Mouse (Mus musculus) lung, embryonic 16.5 days (tissue): ENCODE measurements around the gene Lyrm4. TPM values are rescaled to one million over a fixed set of nuclear protein-coding genes. Genes with fewer than 3 reads are reported as not detected.

ENCODE experiments used
- ATAC-seq: fragments of 200-750 bp; cut with Nextera tagmentation; 2 replicates; pipeline ENCODE4 v1.8.0; 2017; ENCODE audit warnings: low read depth, mild to moderate bottlenecking, moderate library complexity
- H3K27ac ChIP-seq: fragments of 300-500 bp; sonication (generic); 2 replicates; pipeline ENCODE4 v1.5.1; 2014; ENCODE audit warnings: mild to moderate bottlenecking, control low read depth, low read length
- H3K27me3 ChIP-seq: fragments of 300-500 bp; sonication (generic); 2 replicates; pipeline ENCODE4 v1.6.1; 2014; ENCODE audit warnings: low read depth, low read length, mixed read lengths; ENCODE audit not compliant: control insufficient read depth, insufficient read depth
- H3K36me3 ChIP-seq: fragments of 300-500 bp; sonication (generic); 2 replicates; pipeline ENCODE4 v1.6.1; 2014; ENCODE audit warnings: low read length; ENCODE audit not compliant: control insufficient read depth, insufficient read depth
- H3K4me1 ChIP-seq: fragments of 300-500 bp; sonication (generic); replicated peaks from 2 replicates; pipeline ENCODE4 v1.6.1; 2014; ENCODE audit warnings: low read length, mixed read lengths; ENCODE audit not compliant: control insufficient read depth, insufficient read depth
- H3K4me2 ChIP-seq: fragments of 300-500 bp; sonication (generic); 2 replicates; pipeline ENCODE4 v1.6.1; 2014; ENCODE audit warnings: low read depth, low read length, control low read depth
- H3K4me3 ChIP-seq: fragments of 300-500 bp; sonication (generic); 2 replicates; pipeline ENCODE4 v1.5.1; 2014; ENCODE audit warnings: mild to moderate bottlenecking, low read length, control low read depth
- H3K9ac ChIP-seq: fragments of 300-500 bp; sonication (generic); 2 replicates; pipeline ENCODE4 v1.6.1; 2014; ENCODE audit warnings: low read length, control low read depth
- H3K9me3 ChIP-seq: fragments of 300-500 bp; sonication (generic); 2 replicates; pipeline ENCODE4 v1.6.1; 2016; ENCODE audit warnings: low read length; ENCODE audit not compliant: control insufficient read depth
- WGBS: fragments of 180-500 bp; shearing (Covaris S2); extraction: QIAGEN DNeasy Blood & Tissue Kit; methylation state at CpG from one replicate; pipeline ENCODE4 v1.1.7; 2014; 5-methylcytosine and 5-hydroxymethylcytosine counted together
- polyA plus RNA-seq: library from polyadenylated mRNA; unstranded; fragments of >200 nt; fragmentation: Nextera tagmentation; extraction: Ambion mirVana; gene quantifications from 2 replicates; pipeline ENCODE4 v1.2.1, GENCODE M21; 2015

The Lyrm4 gene
- polyA plus RNA-seq, 1 experiment from 2014 or later, result 23.2 TPM

GRCm38 (mm10) chr13:35989329-35989728 lies 128.0 kb downstream of the Lyrm4 start:
- Histone ChIP-seq H3K4me2 (no peak overlapping the region), H3K4me1 (peaks cover 5% of the 10 kb centered on the region), H3K27ac (no peak overlapping the region), H3K4me3 (no peak overlapping the region), H3K27me3 (no peaks in the 10 kb centered on the region), H3K36me3 (no peaks in the 10 kb centered on the region), H3K9ac (no peak overlapping the region), H3K9me3 (no peaks in the 10 kb centered on the region)
- no peak for ATAC-seq
- 78% methylated on average over 3 of the region's 3 CpGs for WGBS

DNA sequence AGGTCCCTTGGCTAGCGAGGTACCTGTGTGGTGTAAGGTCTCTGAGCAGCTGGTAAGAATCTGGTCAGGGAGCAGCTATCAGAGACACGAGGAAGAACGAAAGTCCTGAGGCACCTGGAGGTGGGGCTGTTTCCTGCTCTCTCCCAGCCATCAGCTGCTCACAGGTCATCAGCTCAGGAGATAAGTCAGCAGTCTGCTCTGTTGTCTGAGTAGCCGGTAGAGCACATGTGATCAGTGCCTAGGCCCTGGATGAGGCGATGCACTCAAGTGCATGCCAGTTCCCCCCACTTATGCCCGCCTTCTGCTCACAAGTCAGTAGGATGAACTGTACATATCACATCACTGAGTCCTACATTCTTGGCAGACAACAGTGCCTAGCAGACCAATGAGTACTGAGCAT lies 134.3 kb downstream of the Lyrm4 start:
- ATAC-seq, result no peak

DNA sequence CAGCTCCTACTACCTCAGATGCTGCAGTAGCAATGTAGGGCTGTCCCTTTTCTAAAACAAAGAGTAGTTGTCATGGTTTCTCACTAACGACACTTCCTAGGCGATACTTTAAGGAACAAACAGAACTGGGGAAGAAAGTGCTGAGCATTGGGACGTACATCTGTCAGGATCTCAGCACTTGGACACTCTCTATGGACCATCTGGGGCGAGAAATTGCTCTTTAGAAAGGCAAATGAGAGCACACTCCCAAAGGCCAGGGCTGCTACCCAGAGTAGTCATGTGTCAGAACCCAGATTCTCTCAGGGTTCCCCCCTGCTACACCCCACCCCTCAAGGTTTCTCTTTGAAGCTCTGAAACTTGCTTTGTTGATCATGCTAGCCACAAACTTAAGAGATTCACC lies 136.9 kb downstream of the Lyrm4 start:
- 76% methylated on average over 4 of the region's 4 CpGs for WGBS
- peaks cover 3% of the 10 kb centered on the region; the same call in 1 of the 2 replicates for H3K36me3 ChIP-seq
- no peak overlapping the region for H3K4me2 ChIP-seq
- no peaks in the 10 kb centered on the region for H3K27me3 ChIP-seq
- no peak overlapping the region for H3K27ac ChIP-seq
- ATAC-seq, result no peak
- H3K4me1 ChIP-seq, result no peaks in the 10 kb centered on the region
- no peaks in the 10 kb centered on the region for H3K9me3 ChIP-seq
- no peak overlapping the region for H3K4me3 ChIP-seq
- H3K9ac ChIP-seq, result no peak overlapping the region

More for the DNA sequence above, 134.3 kb downstream of the Lyrm4 start:
- Histone ChIP-seq H3K4me2 (no peak overlapping the region), H3K9ac (no peak overlapping the region), H3K27ac (no peak overlapping the region), H3K27me3 (no peaks in the 10 kb centered on the region), H3K4me3 (no peak overlapping the region), H3K9me3 (no peaks in the 10 kb centered on the region), H3K4me1 (no peaks in the 10 kb centered on the region), H3K36me3 (peaks cover 3% of the 10 kb centered on the region; the same call in 1 of the 2 replicates)
- WGBS, result 78% methylated on average over 6 of the region's 6 CpGs

GRCm38 (mm10) chr13:35976912-35977311 lies 140.4 kb downstream of the Lyrm4 start:
- no peaks in the 10 kb centered on the region for H3K4me1 ChIP-seq

GRCm38 (mm10) chr13:35969829-35970228 lies 147.5 kb downstream of the Lyrm4 start:
- peaks cover 11% of the 10 kb centered on the region for H3K4me1 ChIP-seq
- H3K9me3 ChIP-seq, result no peaks in the 10 kb centered on the region
- ATAC-seq, result no peak
- H3K36me3 ChIP-seq, result no peaks in the 10 kb centered on the region
- no peak overlapping the region for H3K27ac ChIP-seq
- no peak overlapping the region for H3K9ac ChIP-seq
- peak overlapping the region; percentile 70 for H3K4me3 ChIP-seq
- WGBS, result 33% methylated on average over 9 of the region's 9 CpGs
- H3K27me3 ChIP-seq, result peaks cover 7% of the 10 kb centered on the region; the same call in 1 of the 2 replicates
- peak overlapping the region; percentile 99 for H3K4me2 ChIP-seq

More at GRCm38 (mm10) chr13:35976912-35977311, 140.4 kb downstream of the Lyrm4 start:
- ATAC-seq, result no peak
- H3K4me3 ChIP-seq, result no peak overlapping the region
- H3K9me3 ChIP-seq, result no peaks in the 10 kb centered on the region
- H3K27ac ChIP-seq, result no peak overlapping the region
- H3K27me3 ChIP-seq, result no peaks in the 10 kb centered on the region
- 89% methylated on average over 7 of the region's 7 CpGs for WGBS
- no peak overlapping the region for H3K9ac ChIP-seq
- H3K36me3 ChIP-seq, result peaks cover 3% of the 10 kb centered on the region; the same call in 1 of the 2 replicates
- no peak overlapping the region for H3K4me2 ChIP-seq

GRCm38 (mm10) chr13:35969431-35969721 lies 147.9 kb downstream of the Lyrm4 start:
- Histone ChIP-seq H3K4me2 (peak overlapping the region; percentile 99), H3K36me3 (no peaks in the 10 kb centered on the region), H3K4me1 (peaks cover 11% of the 10 kb centered on the region), H3K9me3 (no peaks in the 10 kb centered on the region), H3K27ac (no peak overlapping the region), H3K9ac (peak overlapping the region; percentile 67), H3K27me3 (peaks cover 7% of the 10 kb centered on the region; the same call in 1 of the 2 replicates), H3K4me3 (peak overlapping the region; percentile 70)
- WGBS, result under 1% methylated on average over 18 of the region's 18 CpGs
- no peak for ATAC-seq

DNA sequence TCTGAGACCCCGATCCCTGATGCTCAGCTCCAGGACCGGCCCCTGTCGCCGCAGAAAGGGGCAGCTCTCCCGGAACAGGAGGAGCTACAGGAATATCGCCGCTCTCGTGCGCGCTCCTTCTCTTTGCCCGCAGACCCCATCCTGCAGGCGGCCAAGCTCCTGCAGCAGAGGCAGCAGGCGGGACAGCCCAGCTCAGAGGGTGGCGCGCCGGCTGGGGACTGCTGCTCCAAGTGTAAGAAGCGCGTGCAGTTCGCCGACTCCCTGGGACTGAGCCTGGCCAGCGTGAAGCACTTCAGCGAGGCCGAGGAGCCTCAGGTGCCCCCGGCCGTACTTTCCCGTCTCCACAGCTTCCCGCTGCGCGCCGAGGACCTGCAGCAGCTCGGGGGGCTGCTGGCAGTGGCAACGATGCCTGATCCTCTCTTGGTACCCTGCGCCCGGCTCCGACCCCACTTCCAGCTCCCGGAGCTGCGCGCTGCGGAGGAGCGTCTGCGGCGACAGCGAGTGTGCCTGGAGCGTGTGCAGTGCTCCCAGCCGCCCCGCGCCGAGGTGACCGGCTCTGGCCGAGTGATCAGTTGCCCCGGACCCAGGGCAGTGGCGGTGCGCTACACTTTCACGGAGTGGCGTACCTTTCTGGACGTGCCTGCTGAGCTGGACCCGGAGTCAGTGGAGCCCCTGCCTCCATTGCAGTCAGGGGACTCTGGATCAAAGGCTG lies 148.5 kb downstream of the Lyrm4 start:
- Histone ChIP-seq H3K4me2 (peak overlapping the region; percentile 99), H3K27ac (no peak overlapping the region), H3K9me3 (no peaks in the 10 kb centered on the region), H3K9ac (peak overlapping the region; percentile 67), H3K4me1 (peaks cover 11% of the 10 kb centered on the region), H3K27me3 (peaks cover 7% of the 10 kb centered on the region; the same call in 1 of the 2 replicates), H3K36me3 (no peaks in the 10 kb centered on the region), H3K4me3 (peak overlapping the region; percentile 70)
- peak; percentile 85 for ATAC-seq
- under 1% methylated on average over 57 of the region's 57 CpGs for WGBS

- peak; percentile 66 for ATAC-seq
- no peaks in the 10 kb centered on the region for H3K36me3 ChIP-seq
- H3K9ac ChIP-seq, result peak overlapping the region; percentile 67
- WGBS, result under 1% methylated on average over 38 of the region's 38 CpGs
- peak overlapping the region; percentile 70 for H3K4me3 ChIP-seq
- peaks cover 7% of the 10 kb centered on the region; the same call in 1 of the 2 replicates for H3K27me3 ChIP-seq
- H3K4me1 ChIP-seq, result peaks cover 11% of the 10 kb centered on the region
- H3K27ac ChIP-seq, result no peak overlapping the region
- peak overlapping the region; percentile 99 for H3K4me2 ChIP-seq
- H3K9me3 ChIP-seq, result no peaks in the 10 kb centered on the region
Measured at GRCm38 (mm10) chr13:35968131-35968718, 149.1 kb downstream of the Lyrm4 start.

DNA sequence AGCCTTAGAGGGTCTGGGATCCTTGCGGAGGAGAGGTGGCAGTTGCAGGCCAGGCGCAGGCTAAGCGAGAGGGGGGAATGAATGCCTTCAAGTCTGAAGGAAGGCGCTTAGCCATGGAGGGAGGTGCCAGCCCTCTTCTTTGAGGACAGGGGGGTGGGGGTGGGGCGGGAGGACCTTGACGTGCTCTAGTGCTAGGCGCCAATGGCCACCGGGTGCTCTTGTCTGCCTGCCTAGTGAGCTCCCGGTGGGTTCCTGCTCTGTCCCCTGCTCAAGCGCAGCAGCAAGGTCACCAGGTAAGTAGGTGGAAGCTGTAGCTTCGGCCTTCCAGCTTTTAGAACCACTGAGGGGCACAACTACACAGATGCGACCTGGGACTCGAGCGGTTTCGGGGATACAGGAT lies 149.6 kb downstream of the Lyrm4 start:
- Histone ChIP-seq H3K4me3 (peak overlapping the region; percentile 70), H3K9me3 (no peaks in the 10 kb centered on the region), H3K36me3 (no peaks in the 10 kb centered on the region), H3K9ac (peak overlapping the region; percentile 67), H3K4me1 (peaks cover 11% of the 10 kb centered on the region), H3K27ac (no peak overlapping the region), H3K4me2 (peak overlapping the region; percentile 99), H3K27me3 (peaks cover 7% of the 10 kb centered on the region; the same call in 1 of the 2 replicates)
- WGBS, result 13% methylated on average over 15 of the region's 15 CpGs
- peak; percentile 31; the same call in 1 of the 2 replicates for ATAC-seq
